Mouse (Mus musculus) forebrain, embryonic 15.5 days (tissue): Measurements from ENCODE around the gene Naa35. TPM values are rescaled to one million over a fixed set of nuclear protein-coding genes. Genes with fewer than 3 reads are reported as not detected.

Experiments used
- ATAC-seq: fragments of 200-750 bp; cut with Nextera tagmentation; replicated peaks from 2 replicates; pipeline ENCODE4 v1.8.0; 2017; ENCODE audit warnings: mild to moderate bottlenecking, moderate TSS enrichment, moderate library complexity
- H3K27ac ChIP-seq: fragments of 300-500 bp; sonication (generic); replicated peaks from 2 replicates; pipeline ENCODE4 v1.5.1; 2015; ENCODE audit warnings: mild to moderate bottlenecking, inconsistent platforms
- H3K27me3 ChIP-seq: fragments of 300-500 bp; sonication (generic); 2 replicates; pipeline ENCODE4 v1.6.1; 2015; ENCODE audit warnings: inconsistent platforms
- H3K36me3 ChIP-seq: fragments of 300-500 bp; sonication (generic); 2 replicates; pipeline ENCODE4 v1.6.1; 2015; ENCODE audit warnings: mild to moderate bottlenecking, inconsistent platforms
- H3K4me1 ChIP-seq: fragments of 300-500 bp; sonication (generic); 2 replicates; pipeline ENCODE4 v1.6.1; 2015; ENCODE audit warnings: inconsistent platforms
- H3K4me2 ChIP-seq: fragments of 300-500 bp; sonication (generic); replicated peaks from 2 replicates; pipeline ENCODE4 v1.6.1; 2015; ENCODE audit warnings: mild to moderate bottlenecking, inconsistent platforms
- H3K4me3 ChIP-seq: fragments of 300-500 bp; sonication (generic); 2 replicates; pipeline ENCODE4 v1.5.1; 2015; ENCODE audit warnings: mild to moderate bottlenecking, inconsistent platforms
- H3K9ac ChIP-seq: fragments of 300-500 bp; sonication (generic); replicated peaks from 2 replicates; pipeline ENCODE4 v1.6.1; 2015; ENCODE audit warnings: mild to moderate bottlenecking, inconsistent platforms
- H3K9me3 ChIP-seq: fragments of 300-500 bp; sonication (generic); 2 replicates; pipeline ENCODE4 v1.6.1; 2016; ENCODE audit warnings: inconsistent platforms
- WGBS: fragments of 180-500 bp; shearing (Covaris S2); methylation state at CpG from one replicate; pipeline ENCODE4 v1.1.7; 2015; ENCODE audit warnings: mixed read lengths; 5-methylcytosine and 5-hydroxymethylcytosine counted together
- polyA plus RNA-seq: library from polyadenylated mRNA; unstranded; fragments of >200 nt; fragmentation: Nextera tagmentation; extraction: Ambion mirVana; gene quantifications from 2 replicates; pipeline ENCODE4 v1.2.1, GENCODE M21; 2015

The Naa35 gene
- polyA plus RNA-seq, 1 experiment from 2014 or later: 161 TPM

DNA sequence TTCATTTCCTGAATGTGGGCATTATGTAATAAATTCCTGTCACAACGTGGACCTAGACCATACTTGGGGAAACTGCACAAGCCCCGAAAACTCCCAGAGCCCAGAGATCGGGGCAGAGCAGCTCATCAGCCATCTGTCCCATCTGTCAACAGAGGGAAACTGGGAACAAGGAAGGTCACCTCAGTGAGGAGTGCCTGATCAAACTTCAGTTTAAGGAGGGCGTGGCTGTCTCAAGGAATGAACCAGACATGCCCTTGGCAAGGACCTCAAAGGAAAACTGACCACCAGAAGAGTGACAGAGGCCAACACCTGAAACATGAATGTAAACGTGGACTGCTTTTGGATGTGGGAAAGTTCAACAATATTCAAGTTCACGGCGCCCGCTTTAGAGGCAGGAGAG is 76.3 kb downstream of the Naa35 start:
- WGBS: 92% methylated on average over 8 of the region's 8 CpGs
- Histone ChIP-seq H3K27me3 (no peaks in the 10 kb centered on the region), H3K9me3 (no peaks in the 10 kb centered on the region), H3K9ac (no peak overlapping the region), H3K27ac (no peak overlapping the region), H3K4me2 (no peak overlapping the region), H3K4me3 (no peak overlapping the region), H3K36me3 (peaks cover 31% of the 10 kb centered on the region; the same call in 1 of the 2 replicates), H3K4me1 (peaks cover 15% of the 10 kb centered on the region)
- no peak for ATAC-seq

DNA sequence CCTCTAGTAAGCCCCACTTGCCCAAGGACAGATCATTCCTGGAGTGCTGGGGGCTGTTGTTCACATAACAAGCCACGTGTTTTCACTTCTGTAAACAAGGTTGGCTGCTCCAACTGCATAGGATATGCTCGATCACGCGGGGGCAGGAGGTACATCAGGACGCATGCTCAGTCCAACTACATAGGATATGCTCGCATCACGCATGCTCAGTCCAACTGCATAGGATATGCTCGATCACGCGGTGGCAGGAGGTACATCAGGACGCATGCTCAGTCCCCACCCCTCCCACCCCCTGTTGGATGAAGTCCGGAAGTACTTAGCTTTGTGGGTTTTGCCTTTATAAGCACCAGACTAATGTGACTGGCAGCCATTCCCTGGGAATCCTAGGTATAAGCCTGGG is 76.9 kb downstream of the Naa35 start:
- Histone ChIP-seq H3K9me3 (no peaks in the 10 kb centered on the region), H3K4me3 (no peak overlapping the region), H3K36me3 (peaks cover 31% of the 10 kb centered on the region; the same call in 1 of the 2 replicates), H3K9ac (no peak overlapping the region), H3K27ac (no peak overlapping the region), H3K27me3 (no peaks in the 10 kb centered on the region), H3K4me1 (peaks cover 9% of the 10 kb centered on the region), H3K4me2 (no peak overlapping the region)
- ATAC-seq: no peak
- WGBS: 96% methylated on average over 12 of the region's 12 CpGs

DNA sequence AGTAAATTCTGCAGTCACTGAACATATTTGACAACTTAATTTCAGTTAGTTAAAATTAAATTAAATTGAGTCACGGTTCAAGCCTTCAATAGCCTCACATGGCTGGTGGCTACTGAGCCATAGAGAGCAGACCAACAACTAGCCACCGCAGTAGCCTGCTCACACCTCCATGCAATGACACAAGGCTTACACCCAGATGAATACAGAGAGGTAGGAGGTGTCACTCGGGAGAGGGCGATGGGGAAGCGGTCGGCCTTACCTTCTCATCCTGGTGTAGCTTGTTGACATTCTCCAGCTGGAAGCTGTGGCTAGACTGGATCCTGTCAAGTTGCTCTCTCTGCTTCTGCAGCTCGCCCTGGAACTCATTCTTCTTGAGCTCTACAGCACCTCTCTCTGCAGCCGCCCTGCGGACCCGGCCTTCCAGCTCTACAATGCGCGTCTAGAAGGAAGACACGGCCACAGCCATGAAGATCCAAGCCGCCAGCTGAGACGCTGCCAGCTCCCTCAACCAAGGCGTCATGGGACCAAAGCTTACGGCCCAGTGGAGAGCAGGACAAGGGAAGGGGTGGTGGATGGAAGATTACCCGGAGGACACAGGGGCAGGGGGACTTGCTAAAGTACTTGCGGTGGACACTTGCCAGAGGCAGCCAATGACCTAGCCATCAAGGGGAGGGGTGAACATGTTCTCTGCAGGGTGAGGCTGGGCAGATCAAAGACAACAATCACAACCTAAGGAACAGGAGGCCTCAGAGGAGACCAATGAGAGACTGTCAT is 79.1 kb downstream of the Naa35 start:
- ATAC-seq: no peak
- H3K4me3 ChIP-seq: no peak overlapping the region
- H3K27ac ChIP-seq: no peak overlapping the region
- H3K36me3 ChIP-seq: peaks cover 24% of the 10 kb centered on the region; the same call in 1 of the 2 replicates
- H3K4me2 ChIP-seq: no peak overlapping the region
- no peaks in the 10 kb centered on the region for H3K27me3 ChIP-seq
- 95% methylated on average over 19 of the region's 19 CpGs for WGBS
- H3K9me3 ChIP-seq: no peaks in the 10 kb centered on the region
- H3K9ac ChIP-seq: no peak overlapping the region
- no peaks in the 10 kb centered on the region for H3K4me1 ChIP-seq

DNA sequence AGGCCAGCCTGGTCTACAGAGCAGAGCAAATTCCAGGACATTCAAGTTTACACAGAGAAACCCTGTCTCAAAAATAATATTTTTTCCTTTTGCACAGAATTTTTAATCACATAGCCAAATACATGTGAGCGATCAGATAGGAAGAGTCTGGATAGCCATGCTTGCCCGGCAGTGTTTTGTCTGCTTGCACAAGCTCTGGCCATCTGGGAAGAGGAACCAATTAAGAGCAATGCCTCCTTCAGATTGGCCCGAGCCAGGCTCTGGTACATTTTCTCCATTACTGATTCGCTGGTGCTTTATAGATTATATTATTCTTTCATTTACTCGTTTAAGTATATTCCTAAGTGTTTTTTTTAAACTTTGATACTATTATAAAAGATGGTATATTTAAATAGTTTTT is 82.7 kb downstream of the Naa35 start:
- Histone ChIP-seq H3K27ac (no peak overlapping the region), H3K36me3 (peaks cover 17% of the 10 kb centered on the region; the same call in 1 of the 2 replicates), H3K9me3 (no peaks in the 10 kb centered on the region), H3K4me3 (no peak overlapping the region), H3K27me3 (no peaks in the 10 kb centered on the region), H3K9ac (no peak overlapping the region), H3K4me1 (peaks cover 11% of the 10 kb centered on the region), H3K4me2 (no peak overlapping the region)
- ATAC-seq: no peak
- WGBS: 83% methylated on average over 5 of the region's 5 CpGs

DNA sequence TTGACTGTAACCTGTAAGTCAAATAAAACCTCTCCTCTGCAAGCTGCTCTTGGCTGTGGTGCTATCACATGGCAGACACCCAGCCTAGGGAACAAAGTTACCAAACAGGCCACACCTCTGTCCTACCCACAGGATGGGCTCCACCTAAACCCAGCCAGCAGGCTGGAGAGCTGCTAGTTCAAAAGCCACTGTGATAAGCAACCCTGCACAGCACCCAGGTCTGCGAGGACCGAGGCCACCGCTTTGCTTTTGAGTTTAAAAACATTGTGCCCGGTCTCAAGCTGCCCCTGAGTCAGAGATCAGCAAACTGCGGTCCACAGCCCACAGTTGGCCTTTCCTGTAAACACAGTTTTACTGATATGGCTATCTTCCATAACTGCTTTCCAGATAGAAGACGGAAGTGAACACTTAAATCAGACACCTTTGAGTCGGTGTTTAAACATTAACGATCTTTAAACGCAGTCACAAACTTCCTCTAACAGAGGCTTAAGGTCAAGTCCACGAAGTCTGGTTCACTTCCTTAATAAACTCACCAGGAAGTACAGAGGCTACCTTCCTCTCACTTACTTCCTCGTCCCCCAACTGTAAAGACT is 83.5 kb downstream of the Naa35 start:
- Histone ChIP-seq H3K4me1 (peaks cover 17% of the 10 kb centered on the region), H3K4me2 (no peak overlapping the region), H3K9me3 (no peaks in the 10 kb centered on the region), H3K27ac (0 out of 2 replicates have a peak overlapping the region, but pooled peaks have one; percentile 10), H3K4me3 (no peak overlapping the region), H3K9ac (no peak overlapping the region), H3K27me3 (no peaks in the 10 kb centered on the region), H3K36me3 (peaks cover 12% of the 10 kb centered on the region; the same call in 1 of the 2 replicates)
- ATAC-seq: no peak
- 88% methylated on average over 11 of the region's 11 CpGs for WGBS

DNA sequence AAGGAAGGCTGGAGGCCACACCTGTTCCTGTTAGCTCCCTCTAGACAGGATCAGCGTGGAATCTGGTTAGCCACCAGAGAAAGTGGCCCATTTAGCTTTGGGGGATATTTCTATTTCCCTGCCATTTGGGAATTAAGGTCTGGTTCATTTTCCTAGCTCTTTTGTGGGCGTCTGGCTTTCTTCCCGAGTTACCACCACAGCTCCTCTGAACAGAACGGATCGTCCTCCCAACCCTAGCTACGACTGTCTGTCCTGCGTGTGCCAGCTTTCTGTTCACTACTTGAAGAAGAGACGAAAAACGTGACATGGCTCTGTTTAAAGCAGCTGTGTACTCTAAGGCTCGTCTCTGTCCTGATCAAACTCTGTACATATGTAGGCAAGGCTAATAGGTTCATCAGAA is 84.9 kb downstream of the Naa35 start:
- H3K4me1 ChIP-seq: peaks cover 29% of the 10 kb centered on the region
- no peak overlapping the region for H3K4me3 ChIP-seq
- 82% methylated on average over 10 of the region's 10 CpGs for WGBS
- H3K4me2 ChIP-seq: no peak overlapping the region
- H3K36me3 ChIP-seq: 0 out of 2 replicates have a peak, but pooled peaks cover 3% of the 10 kb centered on the region
- no peak overlapping the region for H3K9ac ChIP-seq
- H3K27ac ChIP-seq: no peak overlapping the region
- ATAC-seq: no peak
- H3K27me3 ChIP-seq: no peaks in the 10 kb centered on the region
- no peaks in the 10 kb centered on the region for H3K9me3 ChIP-seq

DNA sequence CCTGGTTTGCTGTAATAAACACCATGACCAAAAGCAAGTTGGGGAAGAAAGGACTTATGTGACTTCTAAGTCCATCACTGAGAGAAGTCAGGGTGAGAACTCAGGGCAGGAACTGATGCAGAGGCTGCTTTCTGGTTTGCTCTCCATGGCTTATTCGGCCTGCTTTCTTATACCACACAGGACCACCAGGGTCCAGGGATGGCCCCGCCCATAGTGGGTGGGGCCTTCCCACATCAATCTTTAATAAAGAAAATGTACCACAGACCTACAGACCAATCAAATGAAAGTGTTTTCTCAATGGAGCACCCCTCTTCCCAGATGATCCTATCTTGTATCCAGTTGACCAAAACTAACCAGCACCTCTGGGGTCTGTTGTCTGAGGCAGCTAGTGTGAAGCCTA is 86.5 kb downstream of the Naa35 start:
- Histone ChIP-seq H3K4me3 (no peak overlapping the region), H3K27ac (peak overlapping the region; percentile 59)
- 41% methylated on average over 2 of the region's 2 CpGs for WGBS

DNA sequence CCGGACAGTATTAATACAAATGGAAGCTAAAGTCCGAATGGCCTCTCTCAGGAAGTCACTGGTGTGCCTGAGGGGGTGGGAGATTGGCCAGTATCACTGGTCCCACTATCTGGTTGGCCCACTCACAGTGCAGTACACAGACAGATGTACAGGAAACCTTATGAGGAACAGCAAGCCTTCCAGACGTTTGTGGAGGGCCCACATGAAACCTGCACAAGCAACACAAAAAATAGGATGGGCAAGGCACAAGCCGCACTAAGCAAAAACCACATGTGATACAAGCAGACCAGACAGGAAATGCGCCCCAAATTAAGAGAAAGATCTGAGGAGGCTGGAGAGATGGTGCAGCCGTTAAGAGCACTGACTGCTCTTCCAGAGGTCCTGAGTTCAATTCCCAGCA is 87.2 kb downstream of the Naa35 start:
- H3K4me2 ChIP-seq: no peak overlapping the region; the same call in 1 of the 2 replicates
- no peaks in the 10 kb centered on the region for H3K9me3 ChIP-seq
- no peaks in the 10 kb centered on the region for H3K36me3 ChIP-seq
- no peak overlapping the region for H3K4me3 ChIP-seq
- no peak for ATAC-seq
- H3K27ac ChIP-seq: peak overlapping the region; percentile 59; the same call in 1 of the 2 replicates
- peaks cover 29% of the 10 kb centered on the region for H3K4me1 ChIP-seq
- H3K27me3 ChIP-seq: no peaks in the 10 kb centered on the region
- H3K9ac ChIP-seq: no peak overlapping the region
- WGBS: 76% methylated on average over 6 of the region's 6 CpGs

More for the DNA sequence above, 86.5 kb downstream of the Naa35 start:
- H3K4me1 ChIP-seq: peaks cover 29% of the 10 kb centered on the region
- H3K4me2 ChIP-seq: no peak overlapping the region
- H3K27me3 ChIP-seq: no peaks in the 10 kb centered on the region
- no peaks in the 10 kb centered on the region for H3K9me3 ChIP-seq
- ATAC-seq: no peak
- H3K36me3 ChIP-seq: no peaks in the 10 kb centered on the region
- H3K9ac ChIP-seq: no peak overlapping the region

DNA sequence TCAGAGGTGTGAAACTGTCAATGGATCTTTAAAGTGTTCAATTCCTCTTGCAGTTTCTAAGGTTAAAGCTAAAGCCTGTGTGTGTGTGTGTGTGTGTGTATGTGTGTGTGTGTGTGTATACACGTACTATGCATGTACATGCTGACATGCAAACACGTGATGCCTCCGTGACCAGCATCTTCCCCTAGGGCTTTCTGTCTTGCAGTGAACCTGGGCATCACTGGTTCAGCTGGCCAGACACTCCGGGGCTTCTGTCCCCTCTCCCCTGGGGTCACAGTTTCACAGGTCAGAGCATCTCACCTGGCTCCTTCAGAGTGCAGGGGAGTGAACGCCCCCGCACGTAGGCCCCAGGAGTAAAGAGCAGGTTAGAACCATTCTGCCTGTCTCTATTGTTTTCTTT is 88.5 kb downstream of the Naa35 start:
- no peak for ATAC-seq
- peak overlapping the region; percentile 72 for H3K4me3 ChIP-seq
- H3K27me3 ChIP-seq: no peaks in the 10 kb centered on the region
- no peaks in the 10 kb centered on the region for H3K9me3 ChIP-seq
- H3K9ac ChIP-seq: peak overlapping the region; percentile 43; the same call in 1 of the 2 replicates
- H3K27ac ChIP-seq: peak overlapping the region; percentile 53; the same call in 1 of the 2 replicates
- 9% methylated on average over 7 of the region's 7 CpGs for WGBS
- peak overlapping the region; percentile 80 for H3K4me2 ChIP-seq
- H3K4me1 ChIP-seq: peaks cover 29% of the 10 kb centered on the region
- H3K36me3 ChIP-seq: no peaks in the 10 kb centered on the region

DNA sequence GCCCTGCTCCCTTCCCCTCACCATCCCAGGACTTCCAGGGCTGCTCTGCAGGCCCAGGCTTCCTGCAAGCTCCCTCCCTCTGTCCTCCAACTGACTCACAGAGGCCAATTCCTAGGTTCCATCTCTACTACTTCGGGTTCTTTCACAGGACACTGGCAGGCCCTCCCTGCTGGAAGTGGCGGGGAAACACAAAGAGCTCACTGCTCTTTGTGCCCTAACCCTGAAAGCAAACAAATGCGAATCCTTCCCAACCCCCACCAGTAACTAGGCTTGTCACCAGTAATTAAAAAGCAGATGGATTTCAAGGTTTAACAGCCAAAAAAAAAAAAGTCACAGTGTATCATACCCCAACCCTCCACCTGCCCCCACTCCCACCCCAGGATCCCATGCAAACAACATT is 89.2 kb downstream of the Naa35 start:
- Histone ChIP-seq H3K4me1 (peaks cover 29% of the 10 kb centered on the region), H3K9ac (peak overlapping the region; percentile 81), H3K27ac (peak overlapping the region; percentile 88), H3K36me3 (no peaks in the 10 kb centered on the region), H3K4me3 (peak overlapping the region; percentile 72), H3K9me3 (no peaks in the 10 kb centered on the region), H3K4me2 (peak overlapping the region; percentile 80), H3K27me3 (no peaks in the 10 kb centered on the region)
- WGBS: 1% methylated on average over 3 of the region's 3 CpGs
- 0 out of 2 replicates have a peak, but pooled peaks have one; percentile 8 for ATAC-seq

DNA sequence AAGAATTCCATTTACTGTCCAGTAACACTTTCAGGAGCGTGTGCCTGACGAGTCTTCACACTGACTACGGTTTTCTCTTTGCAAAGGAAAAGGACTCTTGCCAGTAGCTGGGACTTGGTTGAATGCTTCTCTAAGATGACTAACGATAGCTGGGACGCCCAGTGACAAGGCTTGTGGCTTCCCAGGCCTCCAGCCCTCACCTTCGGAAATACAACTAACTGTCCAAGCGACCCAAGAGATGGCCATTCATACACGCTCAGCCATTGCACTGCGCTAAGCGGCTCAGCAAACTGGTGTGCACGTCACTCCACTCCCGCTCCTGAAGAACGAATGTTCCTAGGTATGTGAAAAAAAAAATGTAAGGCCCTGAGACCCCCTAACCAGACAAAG is 89.7 kb downstream of the Naa35 start:
- Histone ChIP-seq H3K4me2 (peak overlapping the region; percentile 80), H3K9me3 (no peaks in the 10 kb centered on the region), H3K27me3 (no peaks in the 10 kb centered on the region), H3K36me3 (no peaks in the 10 kb centered on the region), H3K9ac (peak overlapping the region; percentile 81), H3K4me1 (peaks cover 29% of the 10 kb centered on the region), H3K4me3 (peak overlapping the region; percentile 72), H3K27ac (peak overlapping the region; percentile 88)
- 0% methylated on average over 13 of the region's 13 CpGs for WGBS
- ATAC-seq: no peak
